Mouse (Mus musculus) adrenal gland, postnatal 10 days (tissue): Measurements from ENCODE around the gene Fam214b. TPM values are rescaled to one million over a fixed set of nuclear protein-coding genes. Genes with fewer than 3 reads are reported as not detected.

Source experiments
- DNase-seq: peaks from one replicate; pipeline ENCODE4 v3.0.0; 2021; ENCODE audit warnings: mixed read lengths
- long read RNA-seq, 2 experiments: library from polyadenylated mRNA; stranded (forward); transcript quantifications; one replicate each; pipeline ENCODE4 v2.0.0; 2021
- total RNA-seq, 2 experiments: library from RNA; stranded (reverse); gene quantifications; 2 replicates each; pipeline ENCODE4 v1.2.3; 2021

Gene Fam214b
- 10 to 100 TPM; 24.1 to 28.3 TPM for total RNA-seq
- long read RNA-seq, experiment 1, transcript Fam214b-204 (9 exons, 3,280 nt) = major isoform, 11 of 25 reads
- long read RNA-seq, experiment 1, partial matches to known transcripts = 8 of 25 reads
- long read RNA-seq, experiment 1, other reads (novel, unspliced or antisense) = 3 of 25 reads
- long read RNA-seq, experiment 2, transcript Fam214b-204 (9 exons, 3,280 nt) = minor isoform, 7 of 28 reads
- long read RNA-seq, experiment 2, transcript Fam214b-202 (9 exons, 3,107 nt) = major isoform, 10 of 28 reads
- long read RNA-seq, experiment 2, partial matches to known transcripts = 4 of 28 reads
- long read RNA-seq, experiment 2, other reads (novel, unspliced or antisense) = 7 of 28 reads

- peak; percentile 99 for DNase-seq
Observed at GRCm38 (mm10) chr4:43045659-43046302, at the start of gene Fam214b. TSS of gene Fam214b (minus strand) at chr4:43046220.

GRCm38 (mm10) chr4:43091183-43091582 lies 45.2 kb upstream of the Fam214b start:
- DNase-seq = no peak

GRCm38 (mm10) chr4:43089950-43090349 lies 43.9 kb upstream of the Fam214b start:
- DNase-seq = no peak

- DNase-seq = no peak
Observed at GRCm38 (mm10) chr4:43082458-43082857, 36.4 kb upstream of the Fam214b start.

- DNase-seq = no peak
Observed at GRCm38 (mm10) chr4:43078071-43078718, 32.2 kb upstream of the Fam214b start.

GRCm38 (mm10) chr4:43074923-43075322 lies 28.9 kb upstream of the Fam214b start:
- DNase-seq = no peak

- DNase-seq = no peak
Observed at GRCm38 (mm10) chr4:43065471-43065870, 19.5 kb upstream of the Fam214b start.

- no peak for DNase-seq
Observed at GRCm38 (mm10) chr4:43060286-43060685, 14.3 kb upstream of the Fam214b start.

- no peak for DNase-seq
Observed at GRCm38 (mm10) chr4:43059697-43060096, 13.7 kb upstream of the Fam214b start.

- peak; percentile 96 for DNase-seq
Observed at GRCm38 (mm10) chr4:43058753-43059654, 13.0 kb upstream of the Fam214b start, which contains the start of gene Unc13b. TSS of gene Unc13b (plus strand) at chr4:43058953.

- DNase-seq = no peak
Observed at GRCm38 (mm10) chr4:43058392-43058752, 12.4 kb upstream of the Fam214b start.

- DNase-seq = no peak
Observed at GRCm38 (mm10) chr4:43057654-43058053, 11.6 kb upstream of the Fam214b start.

GRCm38 (mm10) chr4:43052627-43053026 lies 6.6 kb upstream of the Fam214b start:
- peak; percentile 51 for DNase-seq

- peak; percentile 79 for DNase-seq
Observed at GRCm38 (mm10) chr4:43047231-43047630, 1.2 kb upstream of the Fam214b start.

GRCm38 (mm10) chr4:43046607-43047006 lies 587 bp upstream of the Fam214b start:
- no peak for DNase-seq

- no peak for DNase-seq
Observed at GRCm38 (mm10) chr4:43045285-43045658, 748 bp downstream of the Fam214b start.

GRCm38 (mm10) chr4:43044673-43045072 lies 1.3 kb downstream of the Fam214b start:
- peak; percentile 42 for DNase-seq

- DNase-seq = peak; percentile 78
Observed at GRCm38 (mm10) chr4:43043644-43044357, 2.2 kb downstream of the Fam214b start.

GRCm38 (mm10) chr4:43040881-43041547 lies 5.0 kb downstream of the Fam214b start:
- no peak for DNase-seq

GRCm38 (mm10) chr4:43040114-43040572 lies 5.9 kb downstream of the Fam214b start:
- peak; percentile 98 for DNase-seq

GRCm38 (mm10) chr4:43039609-43040008 lies 6.4 kb downstream of the Fam214b start:
- DNase-seq = no peak
